Mouse (Mus musculus) urinary bladder, postnatal 10 days (tissue): Measurements from ENCODE around the gene Slc7a1.

Source experiments
- DNase-seq: peaks from one replicate; pipeline ENCODE4 v3.0.0; 2022; ENCODE audit warnings: low spot score

Slc7a1 gene

DNA sequence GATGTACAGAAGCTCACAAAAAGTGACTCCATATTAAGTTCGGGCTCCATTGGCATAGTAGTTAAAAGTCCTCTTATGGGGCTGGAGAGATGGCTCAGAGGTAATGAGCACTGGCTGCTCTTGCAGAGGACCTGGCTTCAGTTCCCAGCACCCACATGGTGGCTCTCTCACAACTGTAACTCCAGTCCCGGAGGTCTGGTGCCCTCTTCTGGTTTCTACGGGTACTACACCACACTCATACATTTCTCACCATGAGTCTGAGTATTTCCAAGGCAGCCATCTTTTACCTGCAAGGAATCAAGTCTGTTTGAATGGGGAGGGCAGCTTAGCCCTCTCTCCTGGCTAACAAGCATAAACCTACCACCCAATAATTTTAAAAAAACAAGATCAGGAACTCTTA is 30.5 kb downstream of the Slc7a1 start:
- DNase-seq: no peak

DNA sequence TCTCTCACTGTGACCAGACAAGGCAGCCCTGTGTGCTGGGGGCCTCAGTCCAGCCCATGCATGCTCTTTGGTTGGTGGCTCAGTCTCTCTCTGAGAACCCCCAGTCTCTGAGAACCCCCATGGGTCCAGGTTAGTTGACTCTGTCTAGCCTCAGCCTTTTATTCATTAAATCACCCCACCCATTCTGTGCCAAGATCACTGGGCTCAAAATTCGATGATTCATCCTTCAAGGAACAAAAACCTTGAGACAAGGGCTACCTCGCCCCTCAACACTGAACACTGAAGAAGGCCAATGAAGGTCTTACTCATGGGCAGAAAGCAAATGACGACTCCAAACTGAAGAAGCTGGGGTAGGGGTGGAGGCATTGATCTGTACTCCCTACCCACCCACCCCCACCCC is 31.9 kb downstream of the Slc7a1 start:
- DNase-seq: no peak

DNA sequence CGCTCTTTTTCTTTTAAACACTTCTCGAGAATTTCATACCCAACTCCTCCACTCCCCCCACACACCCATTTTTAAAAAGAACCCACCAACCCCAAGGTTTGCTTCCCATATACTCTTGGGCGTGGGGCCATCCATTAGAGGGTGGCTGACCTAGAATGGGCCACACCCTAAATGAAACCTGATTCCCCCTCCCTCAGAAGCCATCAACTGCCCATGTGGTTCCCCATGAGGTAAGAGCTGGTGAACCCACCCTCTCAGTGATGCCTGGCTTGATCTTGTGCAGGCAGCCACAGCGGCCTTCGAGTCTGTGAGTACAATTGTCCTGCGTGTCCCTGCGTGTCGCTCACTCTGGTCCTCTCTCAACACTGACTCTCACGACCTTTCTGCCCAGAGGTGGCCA is 33.2 kb downstream of the Slc7a1 start:
- no peak for DNase-seq

GRCm38 (mm10) chr5:148363441-148364113 is 36.1 kb downstream of the Slc7a1 start:
- DNase-seq: no peak

DNA sequence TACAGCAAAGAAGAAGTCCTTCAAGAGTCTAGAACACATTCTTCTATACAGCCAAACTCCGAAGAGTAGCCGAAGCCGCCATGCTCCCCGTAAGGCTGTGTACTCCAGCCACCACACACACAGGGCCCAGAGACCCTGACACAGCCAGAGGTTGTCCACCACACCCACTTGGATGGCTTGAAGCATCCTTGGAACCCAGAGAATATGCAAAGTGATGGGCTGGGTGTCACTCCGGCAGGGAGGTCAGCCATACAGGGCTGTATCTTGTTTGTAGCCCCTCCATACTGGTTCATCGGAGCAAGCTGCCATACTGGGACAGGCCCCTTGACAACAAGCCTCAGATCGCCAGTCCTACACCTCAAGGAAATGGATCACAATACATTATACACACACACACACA is 37.4 kb downstream of the Slc7a1 start:
- DNase-seq: no peak

DNA sequence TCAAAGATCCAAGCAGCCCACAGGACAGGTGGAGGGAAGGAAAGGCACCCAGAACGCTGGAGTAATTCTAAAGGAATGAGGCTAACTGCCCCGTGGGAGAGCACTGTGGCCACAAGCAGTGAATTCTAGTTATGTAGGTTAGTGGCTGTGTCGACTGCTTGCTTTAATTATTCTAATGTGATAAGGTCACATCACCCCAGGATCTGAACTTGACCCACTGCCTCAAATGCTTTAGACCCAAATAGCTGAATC is 38.0 kb downstream of the Slc7a1 start:
- no peak for DNase-seq

GRCm38 (mm10) chr5:148360922-148361758 is 38.6 kb downstream of the Slc7a1 start:
- no peak for DNase-seq

DNA sequence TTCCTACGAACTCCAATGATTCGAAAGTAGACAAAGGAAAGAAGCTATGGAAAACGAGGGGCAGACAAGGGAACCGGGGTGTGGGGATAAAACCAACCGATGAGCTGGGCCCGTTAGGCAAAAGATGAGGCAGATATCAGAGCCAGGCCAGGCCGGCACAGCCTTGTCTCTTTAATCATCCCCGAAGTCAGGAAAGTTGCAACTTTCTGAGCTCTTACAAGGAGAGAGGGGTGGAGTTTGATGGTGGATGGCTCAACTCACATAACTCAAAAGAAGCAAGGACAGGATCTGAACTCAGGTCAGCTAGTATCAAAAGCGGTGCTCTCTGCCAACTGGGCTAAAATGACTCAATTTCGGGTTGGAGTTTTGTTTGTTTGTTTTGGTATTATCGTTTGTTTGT is 40.6 kb downstream of the Slc7a1 start:
- no peak for DNase-seq

DNA sequence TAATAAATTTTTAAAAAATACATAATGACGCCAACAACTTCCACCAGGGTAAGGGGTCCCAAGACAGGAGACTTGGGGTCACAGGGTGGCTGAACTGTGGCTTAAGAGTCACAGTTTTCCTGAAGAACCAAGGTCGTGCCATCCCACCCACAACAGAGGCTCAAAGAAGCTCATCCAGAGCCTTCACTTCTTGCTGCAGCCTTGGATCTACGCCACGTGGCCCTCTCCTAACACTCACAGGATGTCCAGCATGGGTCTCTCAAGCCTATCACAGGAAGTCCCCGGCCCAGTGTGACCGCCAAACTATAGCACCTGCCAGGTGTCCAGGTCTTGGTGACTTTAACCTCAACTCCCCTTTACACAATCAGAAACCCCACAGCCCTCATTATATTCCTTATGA is 42.5 kb downstream of the Slc7a1 start:
- no peak for DNase-seq

GRCm38 (mm10) chr5:148355822-148356221 is 43.9 kb downstream of the Slc7a1 start:
- DNase-seq: no peak

DNA sequence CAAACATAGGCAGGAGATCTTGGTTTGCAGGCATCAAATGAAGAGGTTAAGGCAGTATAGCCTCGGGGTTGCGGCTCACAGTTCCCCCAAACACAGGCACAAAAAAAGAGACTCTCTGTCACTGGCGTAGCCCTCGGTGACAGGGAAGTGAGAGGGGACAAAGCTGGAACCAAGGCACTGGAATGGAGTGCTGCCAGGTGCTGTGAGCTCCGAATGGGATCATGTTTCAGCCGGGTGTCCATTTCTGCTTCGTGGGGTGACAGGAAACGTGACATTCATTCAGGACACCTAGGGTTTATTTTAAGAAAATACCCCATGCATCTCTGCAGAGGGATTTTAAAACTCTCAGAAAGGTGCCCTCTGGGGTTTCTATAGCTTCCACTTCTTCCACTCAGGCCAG is 45.2 kb downstream of the Slc7a1 start:
- no peak for DNase-seq

GRCm38 (mm10) chr5:148353429-148353828 is 46.3 kb downstream of the Slc7a1 start:
- no peak for DNase-seq

DNA sequence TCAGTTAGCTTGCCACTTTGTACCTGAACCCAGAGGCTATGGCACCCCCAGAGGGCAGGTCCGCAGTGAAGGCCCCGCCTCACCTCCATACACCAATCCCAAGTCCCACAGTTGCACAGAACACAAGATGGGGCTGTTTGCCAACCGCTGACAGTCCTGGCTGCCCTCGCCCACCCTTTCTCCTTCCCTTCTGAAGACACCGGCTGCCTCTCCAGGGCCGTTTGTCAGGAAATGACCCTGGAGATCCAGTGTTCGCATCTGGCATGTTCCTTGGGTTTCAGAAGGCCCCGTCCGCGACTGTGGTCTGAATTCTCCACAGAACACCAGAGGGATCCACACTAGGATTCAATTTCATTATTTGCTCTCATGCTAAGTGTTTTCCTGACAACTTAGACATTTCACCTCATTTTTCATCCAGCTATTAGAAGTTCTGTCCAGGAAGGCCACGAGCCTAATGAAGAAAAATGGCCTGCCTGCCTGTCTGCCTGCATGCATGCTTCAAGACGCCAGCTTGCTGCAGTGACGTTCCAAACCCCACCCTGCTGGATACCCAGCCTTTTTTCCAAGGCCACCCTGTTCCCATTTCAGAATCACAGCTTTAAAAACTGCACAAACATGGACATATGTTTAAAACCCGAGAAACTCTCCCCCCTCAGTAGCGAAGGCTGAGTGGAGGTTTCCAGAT is 50.2 kb downstream of the Slc7a1 start:
- DNase-seq: no peak

- DNase-seq: no peak
Measured at GRCm38 (mm10) chr5:148348153-148348552, 51.6 kb downstream of the Slc7a1 start.

DNA sequence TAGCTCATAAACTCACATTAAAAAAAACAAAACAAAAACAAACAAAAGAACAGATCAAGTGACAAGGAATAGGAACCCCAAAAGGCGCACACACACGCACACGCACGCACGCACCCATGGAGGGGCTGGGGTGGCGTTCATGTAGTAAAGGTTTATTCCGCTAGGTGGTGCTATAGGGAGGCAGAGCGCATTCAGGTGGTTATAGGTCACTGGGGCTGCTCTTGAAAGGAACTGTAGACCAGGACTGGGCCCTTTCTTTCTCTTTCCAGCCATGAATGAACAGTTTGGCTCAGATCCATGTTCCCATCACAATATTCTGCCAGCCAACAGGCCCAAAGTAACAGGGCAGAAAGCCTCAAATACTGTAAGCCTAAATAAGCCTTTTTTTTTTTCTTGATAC is 53.2 kb downstream of the Slc7a1 start:
- no peak for DNase-seq

DNA sequence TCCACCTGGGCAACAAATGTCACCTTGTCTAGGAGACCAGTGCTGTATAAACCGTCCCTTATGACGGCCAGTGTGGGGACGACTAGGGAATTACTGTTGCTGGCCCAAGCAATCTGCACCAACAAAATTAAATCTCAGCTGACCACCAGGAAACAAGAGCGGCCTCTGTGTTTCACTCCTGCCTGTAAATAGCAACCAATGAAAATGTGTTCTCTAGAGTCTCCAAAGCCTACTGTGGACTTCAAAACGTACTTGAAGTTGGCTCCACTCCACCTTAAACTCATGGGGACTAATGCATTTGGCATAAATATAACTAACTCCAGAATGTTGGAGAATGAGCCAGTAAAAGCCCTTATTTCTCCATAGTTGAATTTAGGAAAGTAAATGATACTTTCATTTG is 55.3 kb downstream of the Slc7a1 start:
- DNase-seq: no peak

DNA sequence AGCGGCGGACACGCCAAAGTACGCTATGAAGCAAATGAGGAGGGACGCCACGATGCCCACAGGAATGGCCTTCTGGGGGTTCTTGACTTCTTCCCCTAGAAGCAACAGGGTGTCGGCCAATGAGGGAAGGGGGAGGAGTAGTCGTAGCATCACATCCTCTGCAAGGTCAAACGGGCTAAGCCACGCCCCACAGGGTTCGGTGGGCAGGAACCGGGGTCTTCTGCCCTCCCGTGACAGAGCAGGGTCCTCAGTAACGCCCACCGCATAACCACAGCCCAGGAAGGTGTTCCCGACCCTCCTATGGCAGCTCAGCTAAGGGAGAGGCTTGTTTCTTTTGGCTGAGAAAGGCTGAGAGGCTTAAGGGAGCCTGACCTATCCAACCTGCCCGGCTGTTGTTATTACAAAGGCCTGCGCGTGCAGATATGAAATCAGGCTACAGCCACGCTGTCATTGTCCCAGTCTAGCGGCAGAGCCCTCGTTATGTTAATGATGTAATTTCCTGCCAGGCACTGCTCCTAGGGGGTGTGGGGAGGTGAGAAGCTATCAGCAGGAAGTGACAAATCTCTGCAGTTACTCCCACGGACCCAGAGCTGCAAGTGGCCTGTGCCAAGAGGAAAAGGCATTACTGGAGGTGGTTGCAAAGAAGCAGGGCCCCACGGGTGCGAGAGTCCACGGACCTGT is 57.5 kb downstream of the Slc7a1 start:
- no peak for DNase-seq

- no peak for DNase-seq
Measured at GRCm38 (mm10) chr5:148339126-148339525, 60.6 kb downstream of the Slc7a1 start.

DNA sequence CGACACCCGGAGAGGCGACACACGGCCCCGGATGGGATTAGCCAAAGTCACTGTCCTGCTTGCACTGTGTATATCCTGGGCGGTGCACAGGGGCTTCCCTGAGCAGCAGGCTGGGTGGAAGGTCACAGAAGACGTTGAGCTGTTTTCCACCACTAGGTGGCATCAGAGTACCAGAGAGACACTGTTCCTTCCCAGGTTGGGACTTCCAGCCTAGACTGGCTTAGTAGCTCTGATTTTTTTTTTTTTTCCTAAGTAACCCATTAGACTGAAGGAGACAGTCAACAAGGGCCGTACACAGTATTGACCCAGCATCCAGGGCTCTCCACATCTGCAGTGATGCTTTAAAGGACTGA is 67.1 kb downstream of the Slc7a1 start:
- DNase-seq: no peak

DNA sequence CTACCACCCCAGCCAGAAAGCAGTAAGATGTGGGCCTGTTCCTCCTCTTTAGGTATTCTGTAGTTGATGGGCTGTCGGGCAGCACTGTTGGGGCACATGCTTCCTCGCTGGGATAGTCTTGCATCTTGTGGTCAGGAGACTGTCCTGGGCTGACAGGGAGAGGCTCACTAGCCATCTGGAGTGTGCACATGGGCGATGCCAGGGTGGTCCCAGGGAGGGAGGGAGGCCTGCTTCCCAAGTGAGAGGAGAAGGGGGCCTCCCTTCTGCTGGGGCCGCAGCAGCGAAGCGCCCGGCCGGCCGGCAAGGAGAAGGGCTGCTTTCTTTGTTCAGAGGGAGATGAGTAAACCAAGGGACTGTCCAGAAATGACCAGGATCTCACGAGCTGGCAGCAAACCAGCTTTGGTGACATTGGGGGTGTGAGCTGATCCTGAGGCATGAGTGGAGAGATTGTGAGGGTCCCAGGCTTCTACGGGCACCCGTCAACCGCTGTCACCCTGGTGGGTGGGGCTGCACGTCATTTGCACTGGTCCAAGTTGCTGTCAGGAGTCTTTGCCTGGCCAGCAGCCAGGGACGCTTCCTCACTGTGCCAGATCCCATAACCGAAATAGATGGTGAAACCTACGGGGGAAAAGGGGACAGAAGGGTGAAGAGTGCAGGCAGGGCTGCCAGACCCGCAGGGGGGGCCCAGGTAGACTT is 67.6 kb downstream of the Slc7a1 start:
- no peak for DNase-seq

DNA sequence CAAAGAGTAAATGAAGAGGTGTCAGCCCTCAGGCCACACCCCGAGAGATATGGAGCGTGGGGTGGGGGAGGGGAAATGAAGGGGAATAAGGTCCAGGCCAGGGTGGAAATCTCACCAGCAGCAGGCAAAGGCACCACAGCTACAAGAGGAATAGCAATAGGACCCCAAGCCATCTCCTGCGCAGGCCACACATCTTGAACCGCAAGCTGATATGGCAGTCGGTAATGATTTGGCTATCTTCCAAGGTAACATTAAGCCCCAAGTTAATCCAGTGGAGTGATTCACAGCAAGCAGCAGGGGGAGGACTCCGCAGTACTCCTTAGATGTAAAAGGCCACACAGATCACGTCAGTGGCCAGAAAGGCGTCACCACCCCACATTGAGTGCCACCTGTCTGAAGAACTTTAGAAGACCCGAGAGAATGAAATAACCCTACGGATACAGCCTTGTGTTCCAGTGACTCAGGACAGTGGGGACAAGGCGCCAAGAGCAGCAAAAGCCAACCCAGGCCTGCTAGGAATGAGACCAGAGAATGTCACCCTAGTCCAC is 68.4 kb downstream of the Slc7a1 start:
- no peak for DNase-seq

DNA sequence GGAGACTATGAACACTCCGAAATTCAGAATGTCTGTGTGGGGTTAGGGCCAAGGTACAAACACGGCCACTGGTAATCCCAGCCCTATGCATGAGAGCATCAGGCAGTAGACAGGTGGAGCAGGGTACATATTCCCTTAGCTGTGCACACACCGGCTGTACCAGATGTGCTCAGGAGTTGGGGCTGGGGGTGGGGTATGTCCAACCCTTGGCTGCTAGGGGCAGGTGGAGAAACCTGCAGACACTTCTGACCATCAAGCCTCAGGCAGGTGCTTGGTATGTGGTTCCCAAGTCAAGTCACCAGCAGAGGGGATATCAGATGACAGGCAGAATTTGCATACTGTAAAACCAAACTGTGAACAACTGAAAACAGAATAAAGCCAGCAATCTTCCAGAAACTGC is 70.7 kb downstream of the Slc7a1 start:
- DNase-seq: no peak
